Mouse (Mus musculus) ES-Bruce4 (cell line): ENCODE results near the gene Myo3b. TPM values are rescaled to one million over a fixed set of nuclear protein-coding genes. Genes with fewer than 3 reads are reported as not detected.

Experiments used
- H3K27ac ChIP-seq: 2 replicates; pipeline ENCODE4 v1.5.1; 2012; ENCODE audit warnings: low read length, inconsistent platforms; ENCODE audit not compliant: insufficient read depth
- H3K27me3 ChIP-seq: 2 replicates; pipeline ENCODE4 v1.6.1; 2012; ENCODE audit warnings: mild to moderate bottlenecking, low read length, inconsistent platforms; ENCODE audit not compliant: control insufficient read depth, poor library complexity, insufficient read depth, severe bottlenecking
- H3K36me3 ChIP-seq: 2 replicates; pipeline ENCODE4 v1.6.1; 2012; ENCODE audit warnings: inconsistent platforms, mild to moderate bottlenecking, low read length, moderate library complexity; ENCODE audit not compliant: control insufficient read depth, poor library complexity, insufficient read depth, severe bottlenecking
- H3K4me1 ChIP-seq: one replicate; pipeline ENCODE4 v1.8.1; 2011; ENCODE audit warnings: low read length; ENCODE audit not compliant: control insufficient read depth, insufficient read depth
- H3K4me3 ChIP-seq: 2 replicates; pipeline ENCODE4 v1.5.1; 2011; ENCODE audit warnings: low read depth, mild to moderate bottlenecking, low read length
- H3K9ac ChIP-seq: 2 replicates; pipeline ENCODE4 v1.6.1; 2012; ENCODE audit warnings: low read depth, mild to moderate bottlenecking, inconsistent platforms; ENCODE audit not compliant: poor library complexity, severe bottlenecking
- H3K9me3 ChIP-seq: replicated peaks from 2 replicates; pipeline ENCODE4 v1.6.1; 2012; ENCODE audit warnings: mild to moderate bottlenecking, low read length, inconsistent platforms; ENCODE audit not compliant: control insufficient read depth, poor library complexity, insufficient read depth, severe bottlenecking
- CTCF ChIP-seq: IDR thresholded peaks from one replicate; pipeline ENCODE4 v1.8.1; 2011; ENCODE audit warnings: low read depth, low read length
- EP300 ChIP-seq: IDR thresholded peaks from 2 replicates; pipeline ENCODE4 v1.6.1; 2011; ENCODE audit warnings: low read depth, low read length; ENCODE audit not compliant: insufficient read depth
- POLR2A ChIP-seq: IDR thresholded peaks from one replicate; pipeline ENCODE4 v1.8.1; 2011; ENCODE audit warnings: low read length; ENCODE audit not compliant: insufficient read depth
- polyA plus RNA-seq: library from polyadenylated mRNA; stranded (reverse); fragments of >200 nt; gene quantifications from 2 replicates; pipeline ENCODE4 v1.2.4, GENCODE M21; 2011; ENCODE audit warnings: low read depth; ENCODE audit not compliant: missing spikeins, insufficient read depth, insufficient read length

Myo3b gene
- polyA plus RNA-seq, 1 experiment = not detected

GRCm38 (mm10) chr2:70069861-70070260, 30.9 kb downstream of the Myo3b start:
- no peak overlapping the region for H3K27ac ChIP-seq
- no peaks in the 10 kb centered on the region for H3K9me3 ChIP-seq

GRCm38 (mm10) chr2:70083444-70084020, 44.6 kb downstream of the Myo3b start:
- no peak for TF ChIP-seq POLR2A
- Histone ChIP-seq H3K36me3 (no peaks in the 10 kb centered on the region), H3K9me3 (0 out of 2 replicates have a peak, but pooled peaks cover 2% of the 10 kb centered on the region), H3K4me1 (no peaks in the 10 kb centered on the region), H3K9ac (no peak overlapping the region), H3K27me3 (no peaks in the 10 kb centered on the region; the same call in 1 of the 2 replicates), H3K4me3 (no peak overlapping the region), H3K27ac (no peak overlapping the region)

More at GRCm38 (mm10) chr2:70069861-70070260, 30.9 kb downstream of the Myo3b start:
- Histone ChIP-seq H3K4me3 (no peak overlapping the region), H3K36me3 (no peaks in the 10 kb centered on the region), H3K9ac (no peak overlapping the region), H3K4me1 (no peaks in the 10 kb centered on the region), H3K27me3 (no peaks in the 10 kb centered on the region)
- TF ChIP-seq POLR2A (no peak), CTCF (no peak), EP300 (no peak)

GRCm38 (mm10) chr2:70091261-70091660, 52.3 kb downstream of the Myo3b start:
- Histone ChIP-seq H3K36me3 (no peaks in the 10 kb centered on the region), H3K4me1 (no peaks in the 10 kb centered on the region), H3K4me3 (no peak overlapping the region), H3K9me3 (no peaks in the 10 kb centered on the region), H3K9ac (no peak overlapping the region), H3K27ac (no peak overlapping the region), H3K27me3 (no peaks in the 10 kb centered on the region)
- TF ChIP-seq EP300 (no peak), POLR2A (no peak), CTCF (no peak)

GRCm38 (mm10) chr2:70091801-70092522, 53.0 kb downstream of the Myo3b start:
- no peaks in the 10 kb centered on the region for H3K9me3 ChIP-seq
- H3K4me3 ChIP-seq = no peak overlapping the region
- no peaks in the 10 kb centered on the region for H3K4me1 ChIP-seq
- no peak for TF ChIP-seq EP300
- TF ChIP-seq CTCF = no peak
- TF ChIP-seq POLR2A = no peak
- H3K27ac ChIP-seq = no peak overlapping the region
- no peak overlapping the region for H3K9ac ChIP-seq
- no peaks in the 10 kb centered on the region for H3K27me3 ChIP-seq
- no peaks in the 10 kb centered on the region for H3K36me3 ChIP-seq

- Histone ChIP-seq H3K9ac (no peak overlapping the region), H3K27ac (no peak overlapping the region), H3K9me3 (no peaks in the 10 kb centered on the region), H3K4me1 (no peaks in the 10 kb centered on the region), H3K27me3 (no peaks in the 10 kb centered on the region), H3K36me3 (no peaks in the 10 kb centered on the region), H3K4me3 (no peak overlapping the region)
- TF ChIP-seq EP300 (no peak), POLR2A (no peak), CTCF (no peak)
Observed at GRCm38 (mm10) chr2:70092665-70093064, 53.7 kb downstream of the Myo3b start.

- Histone ChIP-seq H3K27ac (no peak overlapping the region), H3K9me3 (no peaks in the 10 kb centered on the region), H3K27me3 (no peaks in the 10 kb centered on the region), H3K9ac (no peak overlapping the region), H3K4me3 (no peak overlapping the region), H3K36me3 (no peaks in the 10 kb centered on the region), H3K4me1 (no peaks in the 10 kb centered on the region)
- TF ChIP-seq EP300 = no peak
Observed at GRCm38 (mm10) chr2:70094446-70094845, 55.5 kb downstream of the Myo3b start.
